Mouse (Mus musculus) midbrain, embryonic 14.5 days (tissue): ENCODE measurements around the gene Cfap97d1. TPM values are rescaled to one million over a fixed set of nuclear protein-coding genes. Genes with fewer than 3 reads are reported as not detected.

Experiments
- ATAC-seq: fragments of 200-750 bp; cut with Nextera tagmentation; 2 replicates; pipeline ENCODE4 v1.8.0; 2017; ENCODE audit warnings: moderate number of reproducible peaks, moderate library complexity; ENCODE audit not compliant: low FRiP score, low TSS enrichment
- DNase-seq: peaks from one replicate; pipeline ENCODE4 v3.0.0-alpha.2; 2015
- H3K27ac ChIP-seq: fragments of 300-500 bp; sonication (generic); replicated peaks from 2 replicates; pipeline ENCODE4 v1.5.1; 2014; ENCODE audit warnings: mild to moderate bottlenecking, low read depth, low read length, moderate library complexity
- H3K27me3 ChIP-seq: fragments of 300-500 bp; sonication (generic); 2 replicates; pipeline ENCODE4 v1.6.1; 2014; ENCODE audit warnings: low read length, control low read depth, mixed read lengths; ENCODE audit not compliant: control insufficient read depth, insufficient read depth
- H3K36me3 ChIP-seq: fragments of 300-500 bp; sonication (generic); 2 replicates; pipeline ENCODE4 v1.6.1; 2014; ENCODE audit warnings: low read length, control low read depth; ENCODE audit not compliant: control insufficient read depth, insufficient read depth
- H3K4me1 ChIP-seq: fragments of 300-500 bp; sonication (generic); 2 replicates; pipeline ENCODE4 v1.6.1; 2014; ENCODE audit warnings: mild to moderate bottlenecking, antibody characterized with exemption, low read length, control low read depth; ENCODE audit not compliant: control insufficient read depth, insufficient read depth
- H3K4me2 ChIP-seq: fragments of 300-500 bp; sonication (generic); 2 replicates; pipeline ENCODE4 v1.6.1; 2014; ENCODE audit warnings: mild to moderate bottlenecking, low read length, moderate library complexity
- H3K4me3 ChIP-seq: fragments of 300-500 bp; sonication (generic); replicated peaks from 2 replicates; pipeline ENCODE4 v1.5.1; 2014; ENCODE audit warnings: low read depth, low read length
- H3K9ac ChIP-seq: fragments of 300-500 bp; sonication (generic); replicated peaks from 2 replicates; pipeline ENCODE4 v1.6.1; 2014; ENCODE audit warnings: mild to moderate bottlenecking, low read length, moderate library complexity
- H3K9me3 ChIP-seq: fragments of 300-500 bp; sonication (generic); 2 replicates; pipeline ENCODE4 v1.6.1; 2016; ENCODE audit warnings: low read length, control low read depth, mixed read lengths; ENCODE audit not compliant: control insufficient read depth
- WGBS: fragments of 180-500 bp; shearing (Covaris S2); extraction: QIAGEN DNeasy Blood & Tissue Kit; methylation state at CpG from one replicate; pipeline ENCODE4 v1.1.7; 2014; 5-methylcytosine and 5-hydroxymethylcytosine counted together
- polyA plus RNA-seq: library from polyadenylated mRNA; unstranded; fragments of >200 nt; fragmentation: Nextera tagmentation; extraction: Ambion mirVana; gene quantifications from 2 replicates; pipeline ENCODE4 v1.2.1, GENCODE M21; 2014

Cfap97d1 gene
- polyA plus RNA-seq, 1 experiment from 2014 or later: not detected

DNA sequence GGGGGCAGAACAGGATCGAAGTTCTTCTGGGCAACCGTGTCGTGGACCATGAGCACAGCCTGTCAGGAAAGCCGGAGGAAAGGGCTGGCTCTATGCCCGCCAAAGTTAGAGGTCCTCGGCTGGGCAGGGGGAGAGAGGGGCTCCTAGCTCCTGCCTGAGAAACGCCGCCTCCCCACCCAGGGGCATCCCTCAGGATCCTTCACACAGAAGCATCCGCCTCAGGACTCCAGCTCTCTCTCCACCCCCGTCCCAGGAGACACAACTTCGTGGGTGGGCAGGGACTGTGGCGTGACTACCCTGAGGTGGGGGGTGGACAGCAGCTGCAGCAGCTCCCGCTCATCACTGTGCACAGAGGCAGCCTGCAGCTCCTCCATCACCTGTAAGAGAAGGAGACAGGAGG, 39.3 kb downstream of the Cfap97d1 start:
- Histone ChIP-seq H3K27ac (no peak overlapping the region), H3K9ac (no peak overlapping the region), H3K36me3 (peaks cover 17% of the 10 kb centered on the region), H3K4me1 (peaks cover 24% of the 10 kb centered on the region), H3K27me3 (no peaks in the 10 kb centered on the region), H3K4me2 (no peak overlapping the region), H3K4me3 (no peak overlapping the region), H3K9me3 (no peaks in the 10 kb centered on the region)
- no peak for ATAC-seq
- DNase-seq: no peak
- WGBS: 80% methylated on average over 13 of the region's 13 CpGs

DNA sequence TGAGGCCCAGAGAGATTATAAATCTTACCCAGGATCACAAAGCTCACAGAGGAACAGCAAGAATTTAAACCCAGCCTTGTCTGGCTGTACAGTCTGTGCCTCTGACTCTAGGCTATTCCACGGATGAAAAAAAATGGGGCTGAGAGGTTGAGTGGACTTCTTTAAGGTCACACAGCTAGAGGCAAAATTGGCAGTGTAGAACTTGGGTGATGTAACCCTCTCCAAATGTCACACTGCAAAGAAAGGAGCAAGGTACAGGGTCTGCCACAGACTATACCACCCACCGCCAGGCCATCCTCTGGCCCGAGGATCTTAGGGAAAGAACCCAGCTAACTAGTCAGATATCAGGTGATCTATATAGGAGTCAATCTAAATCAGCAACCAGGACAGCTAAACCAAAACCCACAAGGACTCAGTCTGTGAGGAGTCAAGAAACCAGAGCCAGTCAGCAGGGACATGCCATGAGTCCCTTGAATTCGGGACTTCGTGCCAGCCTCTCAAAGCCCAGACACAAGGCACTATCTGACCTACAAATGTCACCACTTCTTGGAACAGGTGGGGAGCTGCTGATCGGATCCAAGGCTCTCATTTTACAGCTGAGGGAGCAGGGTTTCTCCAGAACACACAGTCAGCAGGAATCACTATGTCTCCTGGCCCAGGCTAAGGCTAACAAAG, 40.1 kb downstream of the Cfap97d1 start:
- ATAC-seq: no peak
- H3K4me1 ChIP-seq: peaks cover 25% of the 10 kb centered on the region
- H3K27me3 ChIP-seq: no peaks in the 10 kb centered on the region
- H3K36me3 ChIP-seq: peaks cover 14% of the 10 kb centered on the region
- no peak overlapping the region for H3K4me3 ChIP-seq
- no peak for DNase-seq
- no peaks in the 10 kb centered on the region for H3K9me3 ChIP-seq
- no peak overlapping the region for H3K27ac ChIP-seq
- H3K4me2 ChIP-seq: no peak overlapping the region
- WGBS: 87% methylated on average over 6 of the region's 6 CpGs
- H3K9ac ChIP-seq: no peak overlapping the region

DNA sequence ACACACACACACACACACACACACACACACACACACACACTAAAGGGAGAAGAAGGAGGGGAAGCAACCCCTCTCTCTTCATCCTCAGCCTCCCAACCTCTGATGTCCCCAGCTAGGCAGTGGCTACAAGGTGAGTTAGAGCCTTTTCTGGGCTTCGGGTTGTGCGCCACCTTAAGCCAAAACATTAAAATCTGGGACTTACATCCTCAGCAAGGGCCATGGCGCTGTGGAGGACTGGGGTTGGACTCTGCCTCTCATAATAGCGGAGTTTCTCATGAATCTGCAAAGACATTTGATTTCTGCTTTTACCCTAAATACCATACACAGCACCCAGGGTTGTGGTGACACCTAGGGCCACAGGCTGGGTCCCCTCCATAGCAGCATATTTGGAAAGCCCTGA, 40.8 kb downstream of the Cfap97d1 start:
- peak overlapping the region; percentile 64 for H3K4me2 ChIP-seq
- peak overlapping the region; percentile 68; the same call in 1 of the 2 replicates for H3K4me3 ChIP-seq
- no peak overlapping the region for H3K27ac ChIP-seq
- peaks cover 25% of the 10 kb centered on the region for H3K4me1 ChIP-seq
- H3K36me3 ChIP-seq: peaks cover 14% of the 10 kb centered on the region
- H3K9ac ChIP-seq: peak overlapping the region; percentile 36; the same call in 1 of the 2 replicates
- DNase-seq: no peak
- no peaks in the 10 kb centered on the region for H3K27me3 ChIP-seq
- 82% methylated on average over 4 of the region's 4 CpGs for WGBS
- no peak for ATAC-seq
- H3K9me3 ChIP-seq: no peaks in the 10 kb centered on the region

DNA sequence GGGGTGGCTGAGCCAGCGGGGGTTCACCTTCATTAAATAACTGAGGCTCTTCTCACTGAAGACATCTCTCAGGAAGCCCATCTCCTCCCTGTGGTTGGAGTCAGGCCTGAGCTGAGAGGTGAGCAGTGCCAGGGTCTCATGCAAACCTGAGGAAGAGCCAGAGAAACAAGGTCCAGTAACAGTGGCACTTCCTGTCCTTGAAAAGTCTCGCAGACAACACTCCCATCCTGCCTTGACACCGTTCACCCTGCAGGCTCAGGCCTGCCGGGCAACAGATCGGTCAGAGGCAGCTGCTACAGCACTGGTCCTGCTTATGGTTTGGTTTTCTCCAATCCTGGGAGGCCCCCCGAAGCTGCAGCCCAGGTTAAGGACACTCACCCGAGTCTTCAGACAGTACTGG, 41.3 kb downstream of the Cfap97d1 start:
- Histone ChIP-seq H3K27ac (no peak overlapping the region), H3K4me2 (peak overlapping the region; percentile 64), H3K4me1 (peaks cover 27% of the 10 kb centered on the region), H3K36me3 (peaks cover 14% of the 10 kb centered on the region), H3K4me3 (peak overlapping the region; percentile 68), H3K9me3 (no peaks in the 10 kb centered on the region), H3K27me3 (no peaks in the 10 kb centered on the region), H3K9ac (peak overlapping the region; percentile 36; the same call in 1 of the 2 replicates)
- no peak for DNase-seq
- 37% methylated on average over 7 of the region's 7 CpGs for WGBS
- no peak for ATAC-seq

DNA sequence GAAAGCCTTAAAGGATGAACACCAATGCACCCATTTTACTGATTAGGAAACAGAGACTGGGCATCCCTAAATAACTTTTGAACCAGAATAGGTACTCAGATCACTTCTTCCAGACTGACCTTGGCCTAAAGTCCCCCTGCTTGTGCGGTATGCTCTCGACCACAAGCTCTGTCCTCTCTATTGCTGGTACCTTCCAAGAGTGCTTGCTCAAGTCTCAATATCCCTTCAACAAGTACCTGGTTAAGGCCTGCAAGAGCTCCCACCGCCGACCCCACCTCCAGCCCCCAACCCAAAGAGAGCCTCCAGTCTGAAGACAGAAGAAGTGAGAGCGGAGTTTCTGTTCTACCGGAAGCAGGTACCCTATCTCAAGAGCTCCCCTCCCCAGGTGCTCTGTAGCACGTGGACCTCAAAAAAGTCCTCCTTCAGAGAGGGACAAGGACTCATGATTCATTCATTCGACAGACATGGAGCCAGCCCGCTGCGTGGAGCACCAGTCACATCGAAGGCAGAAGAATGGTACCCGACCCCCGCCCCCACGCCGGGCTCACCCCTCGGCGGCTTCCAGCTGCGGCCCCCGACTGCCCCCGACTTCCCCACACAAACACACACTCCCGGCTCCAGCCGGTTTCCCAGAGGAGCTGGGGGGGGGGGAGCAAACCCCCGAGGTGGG, 42.0 kb downstream of the Cfap97d1 start:
- Histone ChIP-seq H3K27me3 (no peaks in the 10 kb centered on the region), H3K4me1 (peaks cover 27% of the 10 kb centered on the region), H3K4me2 (peak overlapping the region; percentile 64), H3K9me3 (no peaks in the 10 kb centered on the region), H3K9ac (peak overlapping the region; percentile 84), H3K27ac (peak overlapping the region; percentile 91), H3K36me3 (peaks cover 14% of the 10 kb centered on the region), H3K4me3 (peak overlapping the region; percentile 68)
- ATAC-seq (peak; percentile 7; the same call in 1 of the 2 replicates), DNase-seq (peak; percentile 71)
- 2% methylated on average over 22 of the region's 23 CpGs for WGBS

DNA sequence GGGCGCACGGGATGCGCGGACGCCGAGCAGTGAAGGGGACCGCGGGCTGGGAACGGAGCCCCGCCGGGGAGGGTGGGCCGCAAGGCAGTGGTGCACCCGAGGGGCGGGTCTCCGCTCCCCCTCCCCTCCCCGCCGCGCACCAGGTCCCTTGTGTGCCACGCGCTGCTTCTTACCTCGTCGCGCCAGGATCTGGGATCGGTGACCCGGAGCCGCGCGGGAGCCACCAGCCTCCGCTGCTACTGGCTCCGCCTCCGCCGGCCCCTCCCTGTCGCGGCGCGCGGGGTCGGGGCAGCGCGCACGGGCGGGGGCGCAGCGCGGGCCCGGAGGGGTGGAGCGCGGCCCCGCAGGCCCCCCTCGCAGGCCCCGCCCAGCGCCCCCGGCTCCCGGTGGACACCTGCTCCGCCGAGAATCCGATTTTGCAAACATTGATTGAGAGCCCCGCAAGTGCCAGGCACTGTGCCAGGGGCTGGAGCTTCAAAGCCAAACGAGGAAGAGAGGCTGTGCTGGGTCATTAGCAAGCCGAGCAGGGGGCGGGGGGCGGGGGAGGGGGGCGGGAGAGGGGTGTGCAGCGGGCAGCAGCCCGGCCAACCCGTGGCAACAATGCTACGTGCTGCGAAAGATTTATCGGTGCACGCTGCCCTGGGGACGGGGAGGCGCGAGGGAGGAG, 42.7 kb downstream of the Cfap97d1 start:
- peaks cover 9% of the 10 kb centered on the region for H3K36me3 ChIP-seq
- peak; percentile 93 for DNase-seq
- no peaks in the 10 kb centered on the region for H3K27me3 ChIP-seq
- H3K4me3 ChIP-seq: peak overlapping the region; percentile 68
- H3K27ac ChIP-seq: peak overlapping the region; percentile 91
- under 1% methylated on average over 45 of the region's 73 CpGs for WGBS
- peaks cover 27% of the 10 kb centered on the region for H3K4me1 ChIP-seq
- ATAC-seq: peak; percentile 89
- no peaks in the 10 kb centered on the region for H3K9me3 ChIP-seq
- peak overlapping the region; percentile 64 for H3K4me2 ChIP-seq
- H3K9ac ChIP-seq: peak overlapping the region; percentile 84

DNA sequence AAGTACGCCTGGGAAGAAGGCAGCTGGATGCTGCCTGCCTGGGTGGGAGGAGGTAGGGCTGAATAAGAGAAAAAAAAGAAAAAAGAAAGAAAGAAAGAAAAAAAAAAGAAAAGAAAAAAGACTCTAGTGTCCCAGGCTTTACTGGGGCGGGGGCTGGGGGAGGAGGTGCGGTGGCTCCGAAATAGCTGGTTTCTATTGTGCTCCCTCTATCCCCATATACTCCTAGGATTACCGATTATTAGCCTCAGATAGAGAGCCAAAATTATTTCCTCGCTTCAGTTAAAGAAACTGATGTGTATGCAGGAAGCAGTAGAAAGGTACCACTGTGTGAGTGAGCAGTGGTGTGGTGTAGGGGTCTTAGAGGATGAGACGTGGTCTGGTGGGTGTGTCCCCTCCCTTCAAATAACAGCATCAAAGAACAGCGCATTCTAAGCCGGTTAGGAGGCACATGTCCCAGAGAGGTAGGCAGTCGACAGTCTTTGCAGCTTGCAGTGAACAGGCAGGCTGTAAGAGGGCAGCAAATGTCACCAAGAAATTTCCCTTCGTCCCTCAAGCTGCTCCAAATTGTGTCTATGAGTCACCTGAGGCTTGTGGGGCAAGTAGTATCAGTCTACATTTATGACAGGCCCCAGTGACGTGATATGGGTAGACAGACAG, 43.4 kb downstream of the Cfap97d1 start:
- Histone ChIP-seq H3K4me1 (peaks cover 27% of the 10 kb centered on the region), H3K27ac (peak overlapping the region; percentile 91), H3K27me3 (no peaks in the 10 kb centered on the region), H3K9ac (peak overlapping the region; percentile 84), H3K4me2 (peak overlapping the region; percentile 64), H3K4me3 (peak overlapping the region; percentile 68), H3K9me3 (no peaks in the 10 kb centered on the region), H3K36me3 (peaks cover 4% of the 10 kb centered on the region; the same call in 1 of the 2 replicates)
- DNase-seq (peak; percentile 77), ATAC-seq (peak; percentile 44)
- WGBS: 2% methylated on average over 12 of the region's 12 CpGs

DNA sequence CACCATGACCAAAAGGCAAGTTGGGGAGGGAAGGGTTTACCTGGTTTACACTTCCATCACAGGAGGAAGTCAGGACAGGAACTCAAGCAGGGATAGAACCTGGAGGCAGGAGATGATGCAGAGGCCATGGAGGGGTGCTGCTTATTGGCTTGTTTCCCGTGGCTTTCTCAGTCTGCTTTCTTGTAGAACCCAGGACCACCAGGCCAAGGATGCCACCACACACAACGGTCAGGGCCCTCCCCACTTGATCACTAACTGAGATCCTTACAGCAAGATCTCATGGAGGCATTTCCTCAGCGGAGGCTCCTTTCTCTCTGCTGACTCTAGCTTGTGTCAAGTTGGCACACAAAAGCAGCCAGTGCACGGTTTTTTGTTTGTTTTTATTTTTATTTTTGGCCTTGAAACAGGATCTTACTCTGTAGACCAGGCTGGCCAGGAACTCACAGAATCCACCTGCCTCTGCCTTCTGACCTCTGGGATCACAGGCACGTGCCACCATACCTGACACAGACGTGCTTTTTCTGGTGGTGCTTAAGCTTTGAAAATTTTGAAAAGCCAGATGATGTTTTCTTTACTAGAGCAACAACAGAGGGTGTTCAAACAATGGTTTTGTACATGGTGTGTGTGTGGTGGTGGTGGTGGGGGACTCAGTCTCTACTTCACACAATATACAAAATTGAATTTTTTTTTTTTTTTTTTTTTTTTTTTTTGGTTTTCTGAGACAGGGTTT, 44.2 kb downstream of the Cfap97d1 start, which contains the start of gene Mpp3:
Gene Mpp3, minus strand, starts transcription at position 375 of the 730 bp plus-strand sequence.
- DNase-seq (no peak), ATAC-seq (no peak)

More for the DNA sequence above, 44.2 kb downstream of the Cfap97d1 start, which contains the start of gene Mpp3:
- Histone ChIP-seq H3K4me3 (peak within 1 kb of the TSS; percentile 68), H3K36me3 (peaks cover under 1% of the 10 kb centered on the region; the same call in 1 of the 2 replicates), H3K27me3 (no peaks in the 10 kb centered on the region), H3K9ac (peak within 1 kb of the TSS; percentile 84), H3K4me2 (peak within 1 kb of the TSS; percentile 64), H3K9me3 (no peaks in the 10 kb centered on the region), H3K27ac (peak within 1 kb of the TSS; percentile 91), H3K4me1 (peaks cover 27% of the 10 kb centered on the region)
- WGBS: 77% methylated on average over 6 of the region's 6 CpGs
